Mouse (Mus musculus) CD4-positive, CD25-positive, alpha-beta regulatory T cell, adult 4 months (primary cell): ENCODE data around the gene Gabbr2. TPM values are rescaled to one million over a fixed set of nuclear protein-coding genes. Genes with fewer than 3 reads are reported as not detected.

ENCODE experiments used
- ATAC-seq: one replicate; pipeline ENCODE4 v1.8.0; 2017
- polyA plus RNA-seq, 2 experiments: library from polyadenylated mRNA; unstranded; fragments of 100-300 nt; shearing (Covaris generic); gene quantifications; one replicate each; pipeline ENCODE4 v1.2.1; 2017

The Gabbr2 gene
- polyA plus RNA-seq, 2 experiments from 2014 or later = 0.32 TPM; not detected in 1

- no peak for ATAC-seq
Observed at GRCm38 (mm10) chr4:46814236-46814635, 177.4 kb downstream of the Gabbr2 start.

GRCm38 (mm10) chr4:46811165-46811564 is 180.5 kb downstream of the Gabbr2 start:
- no peak for ATAC-seq

- no peak for ATAC-seq
Observed at GRCm38 (mm10) chr4:46806876-46807275, 184.8 kb downstream of the Gabbr2 start.

GRCm38 (mm10) chr4:46805910-46806309 is 185.8 kb downstream of the Gabbr2 start:
- no peak for ATAC-seq

GRCm38 (mm10) chr4:46802386-46802785 is 189.3 kb downstream of the Gabbr2 start:
- ATAC-seq = no peak

- ATAC-seq = no peak
Observed at GRCm38 (mm10) chr4:46799904-46800303, 191.8 kb downstream of the Gabbr2 start.

- ATAC-seq = no peak
Observed at GRCm38 (mm10) chr4:46795707-46796106, 196.0 kb downstream of the Gabbr2 start.

- ATAC-seq = no peak
Observed at GRCm38 (mm10) chr4:46794583-46794982, 197.1 kb downstream of the Gabbr2 start.

- ATAC-seq = no peak
Observed at GRCm38 (mm10) chr4:46792280-46793026, 199.2 kb downstream of the Gabbr2 start.

- ATAC-seq = no peak
Observed at GRCm38 (mm10) chr4:46791268-46791951, 200.3 kb downstream of the Gabbr2 start.

- no peak for ATAC-seq
Observed at GRCm38 (mm10) chr4:46790609-46791267, 200.9 kb downstream of the Gabbr2 start.

- no peak for ATAC-seq
Observed at GRCm38 (mm10) chr4:46784430-46785049, 207.1 kb downstream of the Gabbr2 start.

- no peak for ATAC-seq
Observed at GRCm38 (mm10) chr4:46781109-46781508, 210.6 kb downstream of the Gabbr2 start.

- ATAC-seq = no peak
Observed at GRCm38 (mm10) chr4:46775959-46776358, 215.7 kb downstream of the Gabbr2 start.

- ATAC-seq = no peak
Observed at GRCm38 (mm10) chr4:46774652-46775051, 217.0 kb downstream of the Gabbr2 start.

- ATAC-seq = no peak
Observed at GRCm38 (mm10) chr4:46773243-46773642, 218.4 kb downstream of the Gabbr2 start.

- ATAC-seq = no peak
Observed at GRCm38 (mm10) chr4:46772591-46772990, 219.1 kb downstream of the Gabbr2 start.

GRCm38 (mm10) chr4:46771116-46771515 is 220.6 kb downstream of the Gabbr2 start:
- ATAC-seq = no peak

GRCm38 (mm10) chr4:46770635-46771034 is 221.0 kb downstream of the Gabbr2 start:
- ATAC-seq = no peak

- no peak for ATAC-seq
Observed at GRCm38 (mm10) chr4:46770090-46770489, 221.6 kb downstream of the Gabbr2 start.

GRCm38 (mm10) chr4:46766326-46766725 is 225.3 kb downstream of the Gabbr2 start:
- ATAC-seq = no peak

- ATAC-seq = no peak
Observed at GRCm38 (mm10) chr4:46759838-46760237, 231.8 kb downstream of the Gabbr2 start.
